Mouse (Mus musculus) layer of hippocampus, adult 9-10 months (tissue): ENCODE measurements at regions not wholly inside any gene's neighbourhood (a gene's known extent, or its start where the extent isn't known, plus 50 kb on each side); places are given as distances from the start of the nearest gene placed in this dataset.

Experiments
- DNase-seq: peaks from one replicate; pipeline ENCODE4 v3.0.0; 2022; ENCODE audit warnings: low spot score

- DNase-seq = no peak
Measured at GRCm38 (mm10) chr2:61922496-61922895, 119.8 kb downstream of the Tbr1 start.

DNA sequence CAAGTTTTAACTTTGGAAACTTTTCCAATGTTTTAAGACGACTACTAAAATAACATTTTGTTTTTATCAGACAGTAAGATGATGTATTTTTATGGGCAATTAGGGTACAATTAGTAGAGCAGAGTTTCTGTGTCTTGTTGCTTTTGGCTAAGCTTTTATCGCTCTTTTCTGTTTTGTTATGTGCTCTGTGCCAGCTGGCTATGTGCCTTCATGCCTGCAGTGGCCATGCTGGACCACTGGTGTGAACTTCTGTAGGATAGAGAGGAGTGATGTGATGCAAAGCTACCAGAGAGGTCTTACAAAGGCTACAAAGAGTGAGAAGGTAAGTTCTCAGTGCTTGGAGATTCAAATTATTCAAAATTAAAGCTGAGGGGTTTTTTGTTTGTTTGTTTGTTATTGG lies 108.0 kb upstream of the Slc4a10 start:
- no peak for DNase-seq

GRCm38 (mm10) chr2:61965916-61966315 lies 80.3 kb upstream of the Slc4a10 start:
- no peak for DNase-seq

DNA sequence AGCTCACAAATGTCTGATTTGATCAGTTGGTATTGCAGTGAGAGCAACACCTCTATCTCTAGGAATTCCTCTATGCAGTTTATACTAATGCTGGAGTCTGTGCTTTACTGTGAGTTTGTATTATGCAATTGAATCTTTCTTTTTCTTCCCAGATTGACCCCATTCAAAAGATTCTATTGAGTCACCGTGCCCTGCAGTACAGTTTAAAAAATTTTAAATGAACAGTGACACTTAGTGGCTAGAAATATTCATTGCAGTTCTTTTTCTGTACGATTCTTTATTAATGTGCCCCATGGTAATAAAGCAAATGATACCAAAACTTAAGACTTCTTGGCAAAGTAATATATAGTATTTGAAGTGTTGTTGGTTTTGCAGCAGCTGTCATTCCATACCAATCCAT lies 78.5 kb upstream of the Slc4a10 start:
- DNase-seq = peak; percentile 33

DNA sequence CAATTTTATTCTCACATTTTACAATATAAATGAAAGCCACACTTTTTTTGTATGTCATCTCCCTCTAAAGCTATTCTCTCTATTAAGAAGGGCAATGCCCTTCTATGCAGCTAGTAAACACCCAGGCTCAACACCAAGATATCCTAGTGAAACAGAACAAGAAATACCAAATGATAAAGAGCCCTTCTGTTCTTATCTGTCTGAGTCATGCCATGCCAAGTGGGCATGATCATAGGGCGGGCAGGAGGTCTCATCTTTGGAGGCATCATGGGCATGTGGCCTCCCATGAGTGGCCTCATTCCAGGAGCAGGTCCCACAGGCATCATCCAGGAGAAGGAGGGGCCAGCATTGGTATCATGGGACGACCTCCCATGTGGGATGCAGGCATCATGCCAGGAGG lies 76.2 kb upstream of the Slc4a10 start:
- DNase-seq = no peak

GRCm38 (mm10) chr2:61984771-61985170 lies 61.5 kb upstream of the Slc4a10 start:
- no peak for DNase-seq

- peak; percentile 42 for DNase-seq
Measured at GRCm38 (mm10) chr2:61986967-61987550, 59.2 kb upstream of the Slc4a10 start.
